Mouse (Mus musculus): Measurements from ENCODE around the gene Wdr77. TPM values are rescaled to one million over a fixed set of nuclear protein-coding genes. Genes with fewer than 3 reads are reported as not detected.
"Not testable (repeated sequence)": the region's sequence is repeated elsewhere in the genome, so short reads cannot be mapped to it uniquely, and the experiment has no call there.

Wdr77 gene
- polyA plus RNA-seq, 1 experiment from 2014 or later, result 117 TPM

DNA sequence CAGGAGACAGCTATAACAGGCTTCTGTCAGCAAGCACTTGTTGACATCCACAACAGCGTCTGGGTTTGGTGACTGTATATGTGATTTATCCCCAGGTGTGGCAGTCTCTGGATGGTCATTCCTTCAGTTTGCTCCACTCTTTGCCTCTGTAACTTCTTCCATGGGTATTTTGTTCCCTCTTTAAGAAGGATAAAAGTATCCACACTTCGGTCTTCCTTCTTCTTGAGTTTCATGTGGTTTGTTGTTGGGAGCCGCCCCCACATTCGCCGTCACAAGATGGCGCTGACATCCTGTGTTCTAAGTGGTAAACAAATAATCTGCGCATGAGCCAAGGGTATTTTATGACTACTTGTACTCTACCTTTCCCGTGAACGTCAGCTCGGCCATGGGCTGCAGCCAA lies 44.2 kb downstream of the Wdr77 start:
- not testable (repeated sequence) for H3K4me2 ChIP-seq (ENCODE audit: low read depth, low read length); H3K9ac ChIP-seq (ENCODE audit: low read length); H3K27me3 ChIP-seq (ENCODE audit: control insufficient read depth, insufficient read depth, low read depth, low read length); H3K4me1 ChIP-seq (replicated peaks; ENCODE audit: control insufficient read depth, insufficient read depth, low read length); H3K4me3 ChIP-seq (ENCODE audit: low read length); H3K36me3 ChIP-seq (ENCODE audit: control insufficient read depth, insufficient read depth, low read length); H3K27ac ChIP-seq (ENCODE audit: low read length); ATAC-seq (ENCODE audit: low read depth); H3K9me3 ChIP-seq (ENCODE audit: control insufficient read depth, low read length)
- 46% methylated on average over 10 of the region's 10 CpGs for WGBS

DNA sequence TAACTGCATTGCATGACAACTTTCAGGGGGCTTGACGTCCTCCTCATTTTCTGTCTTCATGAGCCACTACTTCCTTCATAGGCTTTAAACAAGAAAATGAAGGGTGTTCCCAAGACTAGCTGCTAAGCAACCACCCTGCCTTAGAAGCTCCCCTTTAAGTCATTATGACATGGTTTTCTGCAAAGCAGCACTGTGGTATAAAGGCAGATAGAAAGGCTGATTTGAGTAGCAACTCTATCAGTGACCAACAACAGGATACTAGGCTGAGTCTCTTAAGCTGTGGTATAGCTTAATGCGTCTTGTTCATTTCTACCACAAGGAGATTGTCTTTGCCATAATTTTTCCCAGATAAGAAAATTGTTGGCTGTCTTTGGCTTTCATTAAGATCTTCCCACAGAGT lies 55.4 kb downstream of the Wdr77 start, which contains the start of gene Pifo:
Pifo (minus strand) TSS at position 101 of the 400 bp plus-strand sequence.
- ATAC-seq (ENCODE audit: low read depth), result no peak

More for the DNA sequence above, 55.4 kb downstream of the Wdr77 start, which contains the start of gene Pifo:
- H3K9ac ChIP-seq (ENCODE audit: low read length), result no peak within 1 kb of the TSS
- no peak within 1 kb of the TSS for H3K4me3 ChIP-seq (ENCODE audit: low read length)
- H3K27ac ChIP-seq (ENCODE audit: low read length), result no peak within 1 kb of the TSS
- H3K36me3 ChIP-seq (ENCODE audit: control insufficient read depth, insufficient read depth, low read length), result no peaks in the 10 kb centered on the region
- no peaks in the 10 kb centered on the region for H3K9me3 ChIP-seq (ENCODE audit: control insufficient read depth, low read length)
- WGBS, result 84% methylated on average over 2 of the region's 2 CpGs
- no peak within 1 kb of the TSS for H3K4me2 ChIP-seq (ENCODE audit: low read depth, low read length)
- no peaks in the 10 kb centered on the region for H3K4me1 ChIP-seq (replicated peaks; ENCODE audit: control insufficient read depth, insufficient read depth, low read length)
- no peaks in the 10 kb centered on the region for H3K27me3 ChIP-seq (ENCODE audit: control insufficient read depth, insufficient read depth, low read depth, low read length)

Other genes with a start within 250 kb of the Wdr77 start
- 126 and 130 TPM in 2 replicates for gene Rap1a, start 158.0 kb upstream of the Wdr77 start, polyA plus RNA-seq (2015; fragmentation: Nextera tagmentation; extraction: Ambion mirVana)
- 0.45 TPM in 2 replicates for gene Adora3, start 88.5 kb upstream of the Wdr77 start, polyA plus RNA-seq (2015; fragmentation: Nextera tagmentation; extraction: Ambion mirVana)
- gene Tmigd3, start 88.5 kb upstream of the Wdr77 start, polyA plus RNA-seq (2015; fragmentation: Nextera tagmentation; extraction: Ambion mirVana), result not detected in 2 replicates
- gene I830077J02Rik, start 26.7 kb upstream of the Wdr77 start, polyA plus RNA-seq (2015; fragmentation: Nextera tagmentation; extraction: Ambion mirVana), result 0.93 TPM in 2 replicates
- gene Atp5f1, start 730 bp downstream of the Wdr77 start, polyA plus RNA-seq (2015; fragmentation: Nextera tagmentation; extraction: Ambion mirVana), result 465 and 474 TPM in 2 replicates
- 0.97 and 2.1 TPM in 2 replicates for gene Ovgp1, start 14.3 kb downstream of the Wdr77 start, polyA plus RNA-seq (2015; fragmentation: Nextera tagmentation; extraction: Ambion mirVana)
- 11.3 and 16.2 TPM in 2 replicates for gene Pifo, start 55.3 kb downstream of the Wdr77 start, polyA plus RNA-seq (2015; fragmentation: Nextera tagmentation; extraction: Ambion mirVana)
- gene Chil5, start 73.4 kb downstream of the Wdr77 start, polyA plus RNA-seq (2015; fragmentation: Nextera tagmentation; extraction: Ambion mirVana), result not detected in 2 replicates
- gene Chia1, start 153.9 kb downstream of the Wdr77 start, polyA plus RNA-seq (2015; fragmentation: Nextera tagmentation; extraction: Ambion mirVana), result 0.35 and 1.1 TPM in 2 replicates
- 0.10 and 0.31 TPM in 2 replicates for gene Chil3, start 208.2 kb downstream of the Wdr77 start, polyA plus RNA-seq (2015; fragmentation: Nextera tagmentation; extraction: Ambion mirVana)